Mouse (Mus musculus): ENCODE results near the gene Cdh7.

Cdh7 gene

DNA sequence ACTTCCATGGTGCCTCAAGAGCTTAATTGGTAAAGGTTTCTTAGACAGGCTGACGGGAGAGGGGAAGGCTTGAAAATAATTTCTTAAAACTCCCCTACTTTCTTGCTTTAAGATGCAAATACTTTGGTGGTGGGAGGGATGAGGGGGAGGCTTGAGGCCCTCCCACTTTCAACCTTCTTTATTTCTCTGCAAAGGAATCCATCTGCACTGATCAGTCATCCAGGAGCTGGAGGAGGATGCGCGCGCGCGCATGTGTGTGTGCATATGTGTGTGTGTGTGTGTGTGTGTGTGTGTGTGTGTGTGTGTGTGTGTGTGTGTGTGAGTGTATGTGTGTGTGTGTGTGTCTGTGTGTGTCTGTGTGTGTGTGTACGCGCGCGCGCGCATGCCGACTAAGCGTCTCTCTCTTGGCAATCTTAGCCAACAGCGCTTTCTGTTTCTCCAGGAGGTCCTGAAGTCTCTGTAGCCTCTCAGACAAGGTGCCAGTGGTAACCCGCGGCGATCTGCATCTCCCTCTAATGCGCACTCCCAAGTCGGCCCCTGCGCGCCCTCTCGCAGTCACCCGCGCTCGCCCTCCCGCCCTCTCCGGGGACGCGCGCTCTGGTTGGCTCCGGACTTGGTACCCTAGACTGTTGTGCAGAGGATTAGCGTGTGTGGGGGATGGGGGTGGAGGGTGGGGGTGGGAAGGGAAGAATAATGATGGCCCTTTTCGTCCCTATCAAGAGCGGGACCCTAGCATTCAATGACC lies at the start of gene Cdh7:
Gene Cdh7, plus strand, starts transcription at position 368 of the 745 bp plus-strand sequence.
- Histone ChIP-seq H3K36me3 (ENCODE audit: control insufficient read depth, insufficient read depth, low read length, poor library complexity, severe bottlenecking) (no peaks in the 10 kb centered on the region), H3K27me3 (ENCODE audit: control insufficient read depth, insufficient read depth, low read length, poor library complexity, severe bottlenecking) (no peaks in the 10 kb centered on the region)
- no peak for DNase-seq (ENCODE audit: low read depth, low spot score)

DNA sequence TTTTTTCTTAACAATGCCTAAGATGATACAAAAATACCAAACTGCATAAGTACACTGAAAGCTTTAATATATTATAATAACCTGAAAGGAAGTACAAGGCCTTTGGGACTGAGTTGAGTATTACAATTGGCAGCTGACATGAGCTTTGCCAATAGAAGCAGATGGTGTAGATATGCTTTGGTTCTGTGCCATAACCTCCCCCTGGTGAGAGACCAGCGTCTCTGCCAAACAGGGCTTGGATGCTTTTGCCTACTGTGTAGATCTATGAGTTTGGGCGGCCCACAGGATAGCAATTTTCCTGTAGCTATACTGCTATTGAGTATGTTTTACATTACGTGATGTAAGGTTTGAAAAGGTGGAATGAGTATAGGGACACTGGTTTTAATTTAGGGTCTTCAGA lies 49.6 kb upstream of the Cdh7 start:
- no peaks in the 10 kb centered on the region for H3K27me3 ChIP-seq (ENCODE audit: control insufficient read depth, insufficient read depth, low read length, poor library complexity, severe bottlenecking)
- DNase-seq (ENCODE audit: low read depth, low spot score), result no peak
- no peaks in the 10 kb centered on the region for H3K36me3 ChIP-seq (ENCODE audit: control insufficient read depth, insufficient read depth, low read length, poor library complexity, severe bottlenecking)

DNA sequence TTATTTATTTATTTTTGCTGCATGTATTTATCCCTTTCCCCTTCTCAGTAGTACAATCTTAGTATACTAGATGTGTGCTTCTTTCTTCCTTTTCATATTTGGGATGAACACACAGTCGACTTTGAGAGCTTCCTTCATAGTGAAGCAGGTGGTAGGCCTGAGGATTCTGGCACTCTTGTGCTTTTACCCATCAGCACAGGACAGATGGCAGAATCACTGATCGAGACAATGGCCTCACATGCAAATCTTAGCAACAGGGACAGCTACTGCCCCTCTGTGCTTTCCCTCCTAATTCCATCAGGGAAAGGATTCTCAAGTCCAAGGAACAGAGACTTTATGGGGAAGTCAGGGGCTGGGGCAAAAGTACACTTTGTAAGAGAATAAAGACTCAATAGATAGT lies 33.7 kb upstream of the Cdh7 start:
- Histone ChIP-seq H3K27me3 (ENCODE audit: control insufficient read depth, insufficient read depth, low read length, poor library complexity, severe bottlenecking) (no peaks in the 10 kb centered on the region), H3K36me3 (ENCODE audit: control insufficient read depth, insufficient read depth, low read length, poor library complexity, severe bottlenecking) (no peaks in the 10 kb centered on the region)
- no peak for DNase-seq (ENCODE audit: low read depth, low spot score)

DNA sequence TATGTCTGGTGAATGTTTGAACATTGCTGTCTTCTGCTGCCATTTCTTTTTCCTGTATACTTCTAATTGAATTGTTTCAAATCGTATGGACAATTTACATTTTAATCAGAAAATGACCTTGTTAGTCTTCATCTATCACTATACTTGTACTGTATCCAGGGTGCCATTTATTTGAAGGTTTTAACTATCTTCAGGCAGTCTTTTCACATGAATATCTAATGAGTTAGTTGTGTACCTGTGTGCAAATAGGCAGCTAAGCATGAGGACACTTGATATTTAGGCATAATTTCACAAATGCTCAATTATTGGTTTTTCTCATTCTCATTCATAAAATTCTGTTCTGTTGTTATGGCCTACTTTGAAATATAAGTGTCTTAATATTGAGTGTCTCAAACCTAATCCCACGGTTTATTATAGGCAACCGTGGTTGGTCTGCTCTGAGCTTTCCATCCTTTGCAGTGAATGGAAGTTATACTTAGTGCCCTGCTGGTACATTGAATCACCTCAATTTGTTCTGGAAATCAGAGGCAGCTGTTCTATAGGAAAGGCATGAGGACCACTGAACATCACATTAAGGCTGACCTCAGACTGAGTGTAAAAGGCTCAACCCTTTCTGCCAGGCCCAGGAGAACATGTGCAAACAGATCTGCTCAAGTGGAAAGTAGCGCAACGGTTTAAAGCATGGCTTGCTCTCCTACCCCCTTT lies 10.4 kb upstream of the Cdh7 start:
- DNase-seq (ENCODE audit: low read depth, low spot score), result no peak
- no peaks in the 10 kb centered on the region; the same call in 1 of the 2 replicates for H3K27me3 ChIP-seq (ENCODE audit: control insufficient read depth, insufficient read depth, low read length, poor library complexity, severe bottlenecking)
- H3K36me3 ChIP-seq (ENCODE audit: control insufficient read depth, insufficient read depth, low read length, poor library complexity, severe bottlenecking), result no peaks in the 10 kb centered on the region

DNA sequence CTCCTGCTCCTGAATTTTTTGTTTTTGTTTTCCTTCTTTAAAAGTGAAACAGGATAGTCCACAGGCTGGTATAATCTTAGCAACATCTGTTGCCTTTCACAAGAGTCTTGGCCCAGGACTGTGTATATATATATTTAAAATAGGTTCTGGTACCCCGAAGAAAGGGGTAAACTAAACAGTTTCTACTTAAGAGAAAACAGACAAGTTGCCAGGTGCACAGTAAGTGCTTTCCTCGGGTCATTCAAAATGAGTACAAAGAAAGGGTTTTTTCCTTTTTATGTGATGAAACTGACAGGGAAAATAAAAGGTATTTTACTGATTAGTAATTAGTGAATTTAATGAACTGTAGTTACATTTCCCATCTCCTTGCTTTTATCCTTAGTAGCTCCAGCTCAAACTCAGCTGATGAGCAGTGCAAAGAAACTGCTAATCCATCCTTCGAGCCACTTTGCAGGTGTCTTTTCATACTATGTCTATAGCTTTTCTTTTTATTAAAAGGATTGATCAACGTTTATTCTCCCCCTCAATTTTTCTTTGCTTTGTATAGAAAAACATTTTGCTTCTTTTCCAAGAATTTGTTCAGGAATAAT lies 9.7 kb upstream of the Cdh7 start:
- DNase-seq (ENCODE audit: low read depth, low spot score), result no peak
- H3K36me3 ChIP-seq (ENCODE audit: control insufficient read depth, insufficient read depth, low read length, poor library complexity, severe bottlenecking), result no peaks in the 10 kb centered on the region

DNA sequence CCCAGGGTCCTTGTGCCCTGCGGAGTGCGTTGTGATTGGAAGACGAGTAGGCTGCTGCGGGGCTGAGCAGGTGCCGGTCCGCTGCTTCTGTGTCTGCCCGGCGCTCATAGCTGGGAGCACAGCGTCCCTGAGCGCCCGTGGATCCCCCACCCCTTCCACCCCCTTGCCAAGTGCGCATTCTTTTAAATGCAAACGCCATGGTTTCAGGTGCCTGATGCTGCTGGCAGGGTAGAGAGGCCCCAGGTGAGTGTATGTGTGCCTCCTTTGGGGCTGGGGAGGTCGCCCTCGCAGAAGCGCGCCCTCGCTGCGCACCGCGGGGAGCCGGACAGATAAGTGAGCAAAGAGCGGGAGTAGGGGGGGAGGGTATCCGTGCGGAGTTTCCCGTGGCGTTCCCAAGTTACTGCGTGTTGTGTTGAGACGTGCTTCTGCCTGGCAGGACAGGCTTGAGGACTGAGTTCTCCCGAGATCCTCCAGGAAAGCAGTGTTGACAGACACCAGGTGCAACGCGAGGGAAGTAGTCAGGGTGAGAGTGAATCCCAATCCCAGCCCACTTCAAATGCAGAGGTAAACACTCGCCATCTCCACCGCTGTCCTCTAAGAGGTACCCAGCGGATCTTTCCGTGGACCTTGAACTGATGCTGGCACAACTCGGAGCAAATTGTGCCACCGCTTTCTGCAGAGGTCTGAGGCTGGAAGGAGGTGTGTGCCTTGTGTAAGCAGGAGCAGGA lies 742 bp downstream of the Cdh7 start:
- DNase-seq (ENCODE audit: low read depth, low spot score), result no peak
- H3K27me3 ChIP-seq (ENCODE audit: control insufficient read depth, insufficient read depth, low read length, poor library complexity, severe bottlenecking), result no peaks in the 10 kb centered on the region

More for the DNA sequence above, 9.7 kb upstream of the Cdh7 start:
- H3K27me3 ChIP-seq (ENCODE audit: control insufficient read depth, insufficient read depth, low read length, poor library complexity, severe bottlenecking), result no peaks in the 10 kb centered on the region; the same call in 1 of the 2 replicates

DNA sequence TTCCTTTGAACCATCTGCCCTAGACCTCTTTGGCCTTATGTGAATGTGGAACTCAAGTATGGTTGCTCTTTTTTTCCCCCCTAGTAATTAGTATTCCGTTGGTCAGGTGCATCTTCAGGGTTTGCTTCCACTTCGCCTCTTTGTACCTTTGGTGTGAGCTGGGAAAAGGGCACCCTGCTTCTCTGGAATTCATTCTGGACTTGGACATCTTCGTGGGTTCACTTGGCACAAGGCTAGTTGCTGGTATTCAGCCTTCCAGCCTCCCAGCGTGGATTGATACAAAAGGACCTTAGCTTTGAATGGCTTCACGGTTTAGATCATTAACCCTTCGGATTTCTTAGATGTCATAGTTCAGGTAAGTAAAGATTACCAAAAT lies 1.3 kb downstream of the Cdh7 start:
- no peaks in the 10 kb centered on the region for H3K36me3 ChIP-seq (ENCODE audit: control insufficient read depth, insufficient read depth, low read length, poor library complexity, severe bottlenecking)
- H3K27me3 ChIP-seq (ENCODE audit: control insufficient read depth, insufficient read depth, low read length, poor library complexity, severe bottlenecking), result no peaks in the 10 kb centered on the region
- no peak for DNase-seq (ENCODE audit: low read depth, low spot score)

More for the DNA sequence above, 742 bp downstream of the Cdh7 start:
- H3K36me3 ChIP-seq (ENCODE audit: control insufficient read depth, insufficient read depth, low read length, poor library complexity, severe bottlenecking), result no peaks in the 10 kb centered on the region

DNA sequence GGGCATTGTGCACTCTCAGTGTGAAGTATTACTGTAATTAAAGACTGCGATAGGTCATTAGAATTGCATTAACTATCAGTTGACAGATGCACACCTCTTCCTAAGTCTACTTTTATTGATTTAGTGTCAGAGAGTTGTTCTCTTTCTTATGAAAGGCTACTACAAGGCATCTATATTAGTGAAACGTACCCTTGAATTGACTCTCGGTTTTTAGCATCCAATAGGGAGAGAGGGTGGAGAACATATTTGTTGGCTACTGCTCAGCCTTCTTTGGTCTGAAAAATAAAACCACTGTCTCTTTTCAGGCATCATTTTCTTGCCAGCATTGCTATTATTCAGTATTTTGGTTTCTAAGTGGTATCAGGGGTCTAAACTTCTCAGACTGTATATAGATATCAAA lies 2.5 kb downstream of the Cdh7 start:
- no peak for DNase-seq (ENCODE audit: low read depth, low spot score)
- no peaks in the 10 kb centered on the region for H3K27me3 ChIP-seq (ENCODE audit: control insufficient read depth, insufficient read depth, low read length, poor library complexity, severe bottlenecking)
- no peaks in the 10 kb centered on the region for H3K36me3 ChIP-seq (ENCODE audit: control insufficient read depth, insufficient read depth, low read length, poor library complexity, severe bottlenecking)

DNA sequence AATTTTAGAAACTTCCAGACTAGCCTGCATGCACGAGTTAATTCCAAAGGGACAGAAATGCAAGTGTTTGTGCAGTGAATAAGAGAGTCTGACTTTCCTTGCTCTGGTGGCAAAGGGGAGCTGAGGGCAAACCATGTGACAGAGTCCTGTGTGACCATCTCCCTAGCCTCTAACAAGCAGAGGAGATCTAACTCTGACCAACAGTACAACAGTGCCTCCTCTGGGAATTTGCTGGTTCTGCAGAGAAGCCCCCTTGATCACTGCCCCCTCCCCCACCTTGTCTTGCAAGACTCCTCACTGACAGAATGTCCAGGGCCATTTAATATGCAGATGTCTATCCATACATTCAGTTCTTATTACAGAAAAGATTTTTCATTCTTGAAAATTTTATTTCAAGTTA lies 3.2 kb downstream of the Cdh7 start:
- no peaks in the 10 kb centered on the region for H3K36me3 ChIP-seq (ENCODE audit: control insufficient read depth, insufficient read depth, low read length, poor library complexity, severe bottlenecking)
- DNase-seq (ENCODE audit: low read depth, low spot score), result no peak
- H3K27me3 ChIP-seq (ENCODE audit: control insufficient read depth, insufficient read depth, low read length, poor library complexity, severe bottlenecking), result no peaks in the 10 kb centered on the region

DNA sequence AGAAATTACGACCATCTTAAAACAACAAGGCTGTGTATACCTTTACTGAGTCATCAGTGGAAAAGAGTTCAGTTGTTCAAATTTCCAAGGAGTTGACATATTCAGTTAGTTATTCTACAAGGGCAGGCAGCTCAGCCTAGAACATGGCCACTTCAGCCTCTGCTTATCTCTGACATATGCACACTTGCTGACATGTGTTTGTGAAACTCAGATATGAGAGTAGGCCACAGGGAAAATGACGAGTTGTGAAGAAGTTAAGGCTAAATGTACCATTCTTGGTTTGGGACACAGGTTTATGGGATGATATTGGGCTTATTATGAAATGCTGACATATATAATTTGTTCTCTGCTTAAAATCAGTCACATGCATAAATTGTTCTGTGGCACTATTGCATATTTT lies 7.3 kb downstream of the Cdh7 start:
- DNase-seq (ENCODE audit: low read depth, low spot score), result no peak
- Histone ChIP-seq H3K27me3 (ENCODE audit: control insufficient read depth, insufficient read depth, low read length, poor library complexity, severe bottlenecking) (no peaks in the 10 kb centered on the region), H3K36me3 (ENCODE audit: control insufficient read depth, insufficient read depth, low read length, poor library complexity, severe bottlenecking) (no peaks in the 10 kb centered on the region)

DNA sequence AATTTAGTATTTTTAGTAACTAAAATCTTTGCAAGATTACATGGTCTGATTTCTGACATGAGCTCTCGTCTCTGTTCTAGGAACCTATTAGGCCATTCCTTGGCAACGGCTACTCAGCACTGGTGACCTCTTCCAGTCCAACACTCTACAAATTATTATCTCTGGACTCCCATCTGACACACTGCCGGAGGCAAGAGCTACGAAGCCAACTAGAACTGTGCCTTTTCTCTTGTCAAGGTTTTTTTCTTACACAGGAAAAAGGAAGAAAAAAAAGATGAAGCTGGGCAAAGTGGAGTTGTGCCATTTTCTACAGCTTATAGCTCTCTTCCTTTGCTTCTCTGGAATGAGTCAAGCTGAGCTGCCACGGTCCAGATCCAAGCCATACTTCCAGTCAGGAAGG lies 11.7 kb downstream of the Cdh7 start:
- Histone ChIP-seq H3K36me3 (ENCODE audit: control insufficient read depth, insufficient read depth, low read length, poor library complexity, severe bottlenecking) (no peaks in the 10 kb centered on the region), H3K27me3 (ENCODE audit: control insufficient read depth, insufficient read depth, low read length, poor library complexity, severe bottlenecking) (no peaks in the 10 kb centered on the region)
- DNase-seq (ENCODE audit: low read depth, low spot score), result no peak

DNA sequence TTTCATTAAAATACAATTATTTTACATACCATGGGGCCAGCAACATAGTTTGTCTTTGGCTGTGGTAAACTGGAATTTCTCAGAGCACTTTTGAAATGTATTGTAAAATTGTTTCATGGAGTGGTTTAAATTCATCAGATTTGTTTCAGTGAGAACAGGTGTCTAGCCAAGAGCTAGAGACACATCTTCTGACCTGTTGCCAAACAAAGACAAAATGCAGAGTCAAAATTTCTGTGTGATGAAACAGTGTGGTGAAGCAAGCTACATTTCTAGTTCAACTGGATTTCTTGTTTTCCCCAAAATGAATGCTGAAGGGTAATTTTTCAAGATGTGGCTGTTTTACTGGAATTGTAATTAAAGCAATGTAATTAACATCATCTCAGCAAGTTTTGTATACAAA lies 22.2 kb downstream of the Cdh7 start:
- Histone ChIP-seq H3K36me3 (ENCODE audit: control insufficient read depth, insufficient read depth, low read length, poor library complexity, severe bottlenecking) (no peaks in the 10 kb centered on the region), H3K27me3 (ENCODE audit: control insufficient read depth, insufficient read depth, low read length, poor library complexity, severe bottlenecking) (no peaks in the 10 kb centered on the region)
- DNase-seq (ENCODE audit: low read depth, low spot score), result no peak

DNA sequence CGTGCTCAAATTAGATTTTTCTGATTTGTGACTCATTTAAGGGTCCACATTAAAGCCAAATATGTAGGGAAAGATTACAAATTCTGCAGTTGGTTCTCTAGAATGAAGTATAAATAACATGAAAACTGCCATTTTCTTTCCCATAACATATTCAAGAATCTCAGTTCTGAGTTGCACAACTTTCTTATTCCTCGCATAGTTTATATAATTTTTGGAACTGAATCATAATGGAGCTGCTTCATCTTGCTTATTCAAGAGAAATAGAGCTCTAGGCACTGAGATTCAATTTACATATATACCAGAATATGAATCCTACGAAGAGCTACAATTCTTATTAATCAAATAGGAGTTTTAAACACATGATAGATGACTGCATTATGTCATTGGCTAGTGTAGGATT lies 22.8 kb downstream of the Cdh7 start:
- Histone ChIP-seq H3K36me3 (ENCODE audit: control insufficient read depth, insufficient read depth, low read length, poor library complexity, severe bottlenecking) (no peaks in the 10 kb centered on the region), H3K27me3 (ENCODE audit: control insufficient read depth, insufficient read depth, low read length, poor library complexity, severe bottlenecking) (no peaks in the 10 kb centered on the region)
- no peak for DNase-seq (ENCODE audit: low read depth, low spot score)

DNA sequence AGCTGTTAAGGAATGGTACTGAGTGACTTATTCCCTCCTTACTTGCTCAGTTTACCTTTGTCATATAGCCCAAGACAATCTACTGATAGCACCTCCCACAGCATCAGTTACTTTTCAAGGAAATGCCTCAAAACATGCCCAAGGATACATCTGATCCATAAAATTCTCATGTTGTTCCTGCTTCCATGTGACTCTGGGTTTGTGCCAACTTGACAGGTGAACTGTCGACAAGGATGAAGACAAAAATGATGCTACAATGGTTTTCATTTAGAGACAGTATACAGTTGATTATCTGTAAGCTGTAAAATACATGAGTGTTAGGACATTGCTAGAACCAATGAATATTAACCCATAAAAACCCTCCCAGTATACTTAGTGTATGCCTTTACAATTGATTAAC lies 29.9 kb downstream of the Cdh7 start:
- no peaks in the 10 kb centered on the region for H3K36me3 ChIP-seq (ENCODE audit: control insufficient read depth, insufficient read depth, low read length, poor library complexity, severe bottlenecking)
- no peak for DNase-seq (ENCODE audit: low read depth, low spot score)
- no peaks in the 10 kb centered on the region for H3K27me3 ChIP-seq (ENCODE audit: control insufficient read depth, insufficient read depth, low read length, poor library complexity, severe bottlenecking)

DNA sequence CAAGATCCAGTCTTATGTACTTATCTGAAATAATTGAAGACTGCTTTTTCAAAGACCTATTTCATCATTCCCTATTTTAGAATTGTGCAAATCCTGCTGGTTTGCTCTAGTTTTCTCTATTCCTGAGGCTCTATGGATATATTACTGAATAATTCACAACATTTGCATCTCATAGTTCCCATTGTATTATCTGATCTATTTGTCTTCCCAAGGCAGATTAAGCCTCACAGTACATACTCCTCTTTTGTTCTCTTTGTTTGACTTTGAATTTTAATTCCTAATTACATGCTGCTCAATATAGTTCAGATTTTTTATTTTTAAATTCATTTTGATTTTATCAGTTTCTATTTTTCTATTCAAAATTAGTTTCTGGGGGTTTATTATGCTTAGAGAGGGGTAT lies 74.1 kb downstream of the Cdh7 start:
- Histone ChIP-seq H3K27me3 (ENCODE audit: control insufficient read depth, insufficient read depth, low read length, poor library complexity, severe bottlenecking) (no peaks in the 10 kb centered on the region), H3K36me3 (ENCODE audit: control insufficient read depth, insufficient read depth, low read length, poor library complexity, severe bottlenecking) (no peaks in the 10 kb centered on the region)
- DNase-seq (ENCODE audit: low read depth, low spot score), result no peak
